Mouse (Mus musculus): Measurements from ENCODE around the gene Vstm4.

Gene Vstm4

GRCm38 (mm10) chr14:32950312-32951301 is 94.1 kb downstream of the Vstm4 start:
- DNase-seq: peak; percentile 85

DNA sequence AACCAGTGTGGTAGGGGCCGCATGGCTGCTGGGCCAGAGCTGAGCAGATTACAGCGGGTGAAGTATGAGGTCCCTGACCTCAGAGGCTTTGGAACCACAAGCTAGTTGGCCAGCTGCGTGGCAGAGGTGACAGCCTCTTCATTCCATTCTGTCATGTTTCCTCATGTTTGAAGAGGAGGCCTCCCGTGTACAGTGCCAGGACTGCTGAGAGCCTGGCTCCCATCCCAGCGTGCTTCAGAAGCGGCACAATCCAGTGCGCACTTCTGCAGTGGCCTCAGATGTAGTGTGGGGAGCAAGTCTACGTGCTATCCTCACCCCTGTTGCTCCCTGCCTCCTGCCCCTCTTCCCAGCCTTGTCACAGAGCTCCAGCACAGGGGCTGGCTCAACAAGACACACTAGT is 99.9 kb downstream of the Vstm4 start:
- peak; percentile 47 for DNase-seq

GRCm38 (mm10) chr14:32958671-32959070 is 102.1 kb downstream of the Vstm4 start:
- peak; percentile 66 for DNase-seq

- peak; percentile 79 for DNase-seq
Measured at GRCm38 (mm10) chr14:32960481-32960880, 103.9 kb downstream of the Vstm4 start.

- no peak for DNase-seq
Measured at GRCm38 (mm10) chr14:32964742-32965141, 108.2 kb downstream of the Vstm4 start.

- DNase-seq: no peak
Measured at GRCm38 (mm10) chr14:32970700-32971099, 114.1 kb downstream of the Vstm4 start.

GRCm38 (mm10) chr14:32984176-32984738 is 127.7 kb downstream of the Vstm4 start:
- peak; percentile 25 for DNase-seq

- DNase-seq: no peak
Measured at GRCm38 (mm10) chr14:32986659-32987058, 130.1 kb downstream of the Vstm4 start.
